Mouse (Mus musculus) liver, adult 2 months (tissue): ENCODE results near the gene Tacstd2. TPM values are rescaled to one million over a fixed set of nuclear protein-coding genes. Genes with fewer than 3 reads are reported as not detected.

Source experiments
- DNase-seq: peaks from one replicate; pipeline ENCODE4 v3.0.0-alpha.2; 2011; ENCODE audit warnings: low read depth, low spot score; ENCODE audit errors: extremely low read depth
- H3K27ac ChIP-seq: fragments of 200-500 bp; replicated peaks from 2 replicates; pipeline ENCODE4 v1.5.1; 2012; ENCODE audit warnings: low read depth, mild to moderate bottlenecking, control low read depth, inconsistent platforms, low read length; ENCODE audit not compliant: insufficient read depth
- H3K27me3 ChIP-seq: fragments of 200-500 bp; 2 replicates; pipeline ENCODE4 v1.6.1; 2012; ENCODE audit warnings: mild to moderate bottlenecking, moderate library complexity, low read length, inconsistent platforms; ENCODE audit not compliant: control insufficient read depth, insufficient read depth
- H3K36me3 ChIP-seq: fragments of 200-500 bp; 2 replicates; pipeline ENCODE4 v1.6.1; 2012; ENCODE audit warnings: low read length, inconsistent platforms; ENCODE audit not compliant: control insufficient read depth, insufficient read depth
- H3K4me1 ChIP-seq: fragments of 200-500 bp; 2 replicates; pipeline ENCODE4 v1.6.1; 2011; ENCODE audit warnings: low read length; ENCODE audit not compliant: control insufficient read depth, insufficient read depth
- H3K4me3 ChIP-seq: fragments of 200-500 bp; 2 replicates; pipeline ENCODE4 v1.5.1; 2011; ENCODE audit warnings: low read depth, mild to moderate bottlenecking, control low read depth, low read length, moderate library complexity; ENCODE audit not compliant: insufficient read depth
- H3K79me2 ChIP-seq: fragments of 200-500 bp; 2 replicates; pipeline ENCODE4 v1.6.1; 2012; ENCODE audit warnings: inconsistent platforms, mild to moderate bottlenecking, low read length, moderate library complexity; ENCODE audit not compliant: control insufficient read depth, insufficient read depth
- H3K9ac ChIP-seq: fragments of 200-500 bp; 2 replicates; pipeline ENCODE4 v1.6.1; 2012; ENCODE audit warnings: low read depth, mild to moderate bottlenecking, control low read depth, inconsistent platforms, low read length
- CTCF ChIP-seq: fragments of 200-500 bp; IDR thresholded peaks from 2 replicates; pipeline ENCODE4 v1.5.1; 2011; ENCODE audit warnings: low read depth, low read length, control low read depth
- POLR2A ChIP-seq: fragments of 200-500 bp; IDR thresholded peaks from 2 replicates; pipeline ENCODE4 v1.6.1; 2011; ENCODE audit warnings: low read length, control low read depth; ENCODE audit not compliant: insufficient read depth; ENCODE audit errors: extremely low read depth
- WGBS: fragments of 180-500 bp; shearing (Covaris S2); methylation state at CpG from one replicate; pipeline ENCODE4 v1.1.7; 2018; 5-methylcytosine and 5-hydroxymethylcytosine counted together
- polyA plus RNA-seq: library from polyadenylated mRNA; depleted of rRNA; stranded (reverse); fragments of >200 nt; gene quantifications from 2 replicates; pipeline ENCODE4 v1.2.3, GENCODE M21; 2012; rRNA removed
- total RNA-seq: library from RNA; depleted of rRNA; stranded (reverse); fragments of >200 nt; gene quantifications from 2 replicates; pipeline ENCODE4 v1.2.3, GENCODE M21; 2014; rRNA removed

Gene Tacstd2
- 0.13 TPM in 1 of 2 replicates, not detected in the other for total RNA-seq
- not detected in 2 replicates for polyA plus RNA-seq

DNA sequence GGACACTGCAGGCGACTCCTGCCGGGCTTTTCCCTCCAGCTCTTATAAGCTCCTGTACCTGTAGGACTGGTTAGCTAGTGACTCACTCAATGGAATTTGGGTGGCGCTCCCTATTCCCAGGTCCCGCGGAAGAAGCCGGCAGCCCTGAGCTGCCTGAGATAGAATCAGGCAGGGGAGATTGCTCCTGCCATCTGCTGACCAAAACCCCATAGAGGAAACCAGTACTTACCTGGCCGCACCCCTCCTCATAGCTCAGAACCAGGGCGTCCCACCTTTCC, at the start of gene Tacstd2:
Tacstd2 (minus strand) TSS at position 20 of the 278 bp plus-strand sequence.
- Histone ChIP-seq H3K4me1 (no peaks in the 10 kb centered on the region), H3K4me3 (no peak within 1 kb of the TSS), H3K79me2 (no peaks in the 10 kb centered on the region), H3K9ac (no peak within 1 kb of the TSS), H3K36me3 (no peaks in the 10 kb centered on the region), H3K27ac (no peak within 1 kb of the TSS), H3K27me3 (peaks cover 16% of the 10 kb centered on the region; the same call in 1 of the 2 replicates)
- 9% methylated on average over 8 of the region's 8 CpGs for WGBS
- TF ChIP-seq POLR2A (no peak), CTCF (no peak)
- DNase-seq = no peak

DNA sequence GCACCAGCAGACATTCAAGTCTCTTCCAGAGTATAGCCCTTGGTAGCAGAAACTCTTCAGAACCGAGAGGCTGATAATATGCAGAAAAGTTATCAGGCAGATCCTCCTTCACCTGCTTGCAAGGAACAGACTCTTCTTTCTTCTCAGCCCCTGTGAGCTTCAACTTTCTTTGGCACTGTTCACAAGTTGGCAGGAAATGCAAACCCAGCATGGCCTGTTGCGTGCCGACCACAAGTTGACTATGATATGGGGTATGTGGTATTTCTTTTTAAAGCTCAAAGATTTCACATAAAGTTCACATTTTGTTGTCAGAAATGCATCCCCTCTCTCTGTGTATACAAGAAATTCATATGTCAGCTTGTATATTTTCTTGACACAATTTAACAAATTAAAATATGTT, 30.7 kb upstream of the Tacstd2 start:
- 72% methylated on average over 3 of the region's 3 CpGs for WGBS
- Histone ChIP-seq H3K9ac (no peak overlapping the region), H3K79me2 (no peaks in the 10 kb centered on the region), H3K4me3 (no peak overlapping the region), H3K27ac (no peak overlapping the region), H3K36me3 (no peaks in the 10 kb centered on the region), H3K4me1 (no peaks in the 10 kb centered on the region), H3K27me3 (no peaks in the 10 kb centered on the region)
- TF ChIP-seq CTCF (no peak), POLR2A (no peak)
- no peak for DNase-seq

GRCm38 (mm10) chr6:67555376-67555775, 19.8 kb upstream of the Tacstd2 start:
- no peak overlapping the region for H3K4me3 ChIP-seq
- H3K79me2 ChIP-seq = no peaks in the 10 kb centered on the region
- DNase-seq = no peak
- no peaks in the 10 kb centered on the region for H3K36me3 ChIP-seq
- TF ChIP-seq POLR2A = no peak
- TF ChIP-seq CTCF = no peak
- no peaks in the 10 kb centered on the region for H3K4me1 ChIP-seq
- H3K27me3 ChIP-seq = no peaks in the 10 kb centered on the region
- no peak overlapping the region for H3K9ac ChIP-seq
- H3K27ac ChIP-seq = no peak overlapping the region

- DNase-seq = no peak
- H3K79me2 ChIP-seq = no peaks in the 10 kb centered on the region
- H3K27me3 ChIP-seq = no peaks in the 10 kb centered on the region
- no peaks in the 10 kb centered on the region for H3K4me1 ChIP-seq
- H3K9ac ChIP-seq = no peak overlapping the region
- TF ChIP-seq CTCF (no peak), POLR2A (no peak)
- H3K36me3 ChIP-seq = no peaks in the 10 kb centered on the region
- H3K4me3 ChIP-seq = no peak overlapping the region
- H3K27ac ChIP-seq = no peak overlapping the region
- 11% methylated on average over 1 of the region's 1 CpGs for WGBS
Measured at GRCm38 (mm10) chr6:67549550-67549949, 14.0 kb upstream of the Tacstd2 start.

GRCm38 (mm10) chr6:67535005-67535776, 405 bp downstream of the Tacstd2 start:
- DNase-seq = no peak
- no peak overlapping the region for H3K4me3 ChIP-seq

More at GRCm38 (mm10) chr6:67535005-67535776, 405 bp downstream of the Tacstd2 start:
- no peak overlapping the region for H3K27ac ChIP-seq
- H3K36me3 ChIP-seq = no peaks in the 10 kb centered on the region
- no peak overlapping the region for H3K9ac ChIP-seq
- H3K27me3 ChIP-seq = peaks cover 16% of the 10 kb centered on the region; the same call in 1 of the 2 replicates
- WGBS = 3% methylated on average over 62 of the region's 62 CpGs
- TF ChIP-seq CTCF (no peak), POLR2A (no peak)
- no peaks in the 10 kb centered on the region for H3K79me2 ChIP-seq
- H3K4me1 ChIP-seq = no peaks in the 10 kb centered on the region
